Comparison of ENCODE assay signal across 9 mouse cellular contexts in the genomic region with DNA sequence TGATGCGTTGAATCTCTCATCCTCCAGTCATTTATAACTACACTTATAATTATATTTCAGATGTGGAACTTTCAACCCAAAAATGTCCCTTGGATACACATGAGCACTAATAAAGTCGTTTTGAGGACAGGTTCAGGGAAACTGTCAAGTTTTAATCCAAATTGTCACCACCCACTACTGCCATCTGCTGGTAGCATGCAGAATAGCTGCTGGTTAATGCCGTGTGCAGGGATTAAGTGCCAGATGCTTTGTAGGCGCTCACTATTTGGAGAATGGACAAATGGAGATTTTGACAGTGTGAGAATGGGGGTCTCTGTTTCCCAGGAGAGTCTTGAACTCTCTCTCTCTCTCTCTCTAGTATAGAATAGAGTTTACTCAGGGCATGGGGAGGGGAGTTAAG. TPM values are rescaled to one million over a fixed set of nuclear protein-coding genes. Genes with fewer than 3 reads are reported as not detected.
A peak's percentile ranks its signal among the peaks of the same experiment; 100 is the strongest.
DNase-seq lines count a peak whose midpoint lies in the region; ATAC-seq and TF ChIP-seq lines count a peak whose summit lies in the region.
"Had no signal": no experiment of that assay in that cellular context is flagged by ENCODE, and none has a peak within 500 bp of the region (broad histone marks: within the 10 kb centered on the region; RNA-seq: fewer than 3 reads in every experiment).

No protein-coding gene starts in this region.

- TF ChIP-seq EP300 in MEL (IDR thresholded peaks at IDR 0.05; ENCODE audit: low read depth in 1 of 2, low read length in 2 of 2): no peak

- no peaks in the 10 kb centered on the region for H3K36me3 ChIP-seq in intestine, postnatal 0 days (ENCODE audit: control insufficient read depth, insufficient read depth)
- no peaks in the 10 kb centered on the region for H3K36me3 ChIP-seq in intestine, embryonic 16.5 days (ENCODE audit: control insufficient read depth, insufficient read depth, low read length)
- H3K36me3 ChIP-seq in MEL (ENCODE audit: control insufficient read depth in 1 of 2, insufficient read depth in 2 of 2, low read length in 2 of 2): no peaks in the 10 kb centered on the region
- H3K36me3 ChIP-seq in hindbrain, embryonic 14.5 days (replicated peaks; ENCODE audit: control insufficient read depth, insufficient read depth): no peaks in the 10 kb centered on the region
- no peaks in the 10 kb centered on the region for H3K36me3 ChIP-seq in midbrain, embryonic 14.5 days (ENCODE audit: control insufficient read depth, insufficient read depth, low read length)
- H3K36me3 ChIP-seq: liver, embryonic 13.5 days had no signal

- 15% methylated on average over 4 of the region's 4 CpGs for WGBS in intestine, postnatal 0 days
- 14% methylated on average over 4 of the region's 4 CpGs for WGBS in intestine, embryonic 16.5 days
- WGBS in hindbrain, embryonic 14.5 days: 15% methylated on average over 4 of the region's 4 CpGs
- WGBS in midbrain, embryonic 14.5 days: 18% methylated on average over 4 of the region's 4 CpGs

- no peaks in the 10 kb centered on the region for H3K27me3 ChIP-seq in intestine, postnatal 0 days (replicated peaks; ENCODE audit: control insufficient read depth, insufficient read depth, low read length)
- no peaks in the 10 kb centered on the region for H3K27me3 ChIP-seq in intestine, embryonic 16.5 days (replicated peaks; ENCODE audit: control insufficient read depth, insufficient read depth, low read length)
- H3K27me3 ChIP-seq in MEL (ENCODE audit: control insufficient read depth in 1 of 2, insufficient read depth in 2 of 2, low read length in 2 of 2): peaks cover 3 to 8% of the 10 kb centered on the region in 2 experiments; a peak in 3 of 4 replicates
- no peaks in the 10 kb centered on the region for H3K27me3 ChIP-seq in hindbrain, embryonic 14.5 days (ENCODE audit: control insufficient read depth, insufficient read depth, low read length)
- H3K27me3 ChIP-seq in midbrain, embryonic 14.5 days (ENCODE audit: control insufficient read depth, insufficient read depth, low read length): no peaks in the 10 kb centered on the region

- H3K4me1 ChIP-seq in intestine, postnatal 0 days (replicated peaks; ENCODE audit: control insufficient read depth, insufficient read depth, low read length): no peaks in the 10 kb centered on the region
- no peaks in the 10 kb centered on the region for H3K4me1 ChIP-seq in intestine, embryonic 16.5 days (ENCODE audit: control insufficient read depth, insufficient read depth, low read length)
- no peaks in the 10 kb centered on the region for H3K4me1 ChIP-seq in MEL (ENCODE audit: control insufficient read depth in 1 of 2, insufficient read depth in 2 of 2, low read length in 2 of 2)
- no peaks in the 10 kb centered on the region for H3K4me1 ChIP-seq in hindbrain, embryonic 14.5 days (replicated peaks; ENCODE audit: control insufficient read depth, insufficient read depth, low read length)
- no peaks in the 10 kb centered on the region for H3K4me1 ChIP-seq in midbrain, embryonic 14.5 days (ENCODE audit: control insufficient read depth, insufficient read depth, low read length)
- H3K4me1 ChIP-seq: liver, embryonic 13.5 days had no signal

- H3K79me2 ChIP-seq in MEL (ENCODE audit: control insufficient read depth, insufficient read depth, low read length, poor library complexity): no peaks in the 10 kb centered on the region

- TF ChIP-seq CTCF in intestine, postnatal 0 days (IDR thresholded peaks at IDR 0.05; ENCODE audit: low read depth): peak; percentile 93
- peak; percentile 74 to 94 (median 88) for TF ChIP-seq CTCF in MEL (IDR thresholded peaks at IDR 0.05 in 2 of 3, conservative IDR thresholded peaks at IDR 0.05 in 1 of 3; ENCODE audit: control insufficient read depth in 1 of 3, insufficient read depth in 1 of 3, low read depth in 2 of 3, low read length in 3 of 3, poor library complexity in 1 of 3, severe bottlenecking in 1 of 3)

- H3K27ac ChIP-seq in intestine, postnatal 0 days (ENCODE audit: low read depth, low read length): no peak overlapping the region
- H3K27ac ChIP-seq in intestine, embryonic 16.5 days (ENCODE audit: low read length): no peak overlapping the region
- no peak overlapping the region for H3K27ac ChIP-seq in MEL (ENCODE audit: control insufficient read depth, low read depth, low read length)
- no peak overlapping the region for H3K27ac ChIP-seq in hindbrain, embryonic 14.5 days
- no peak overlapping the region for H3K27ac ChIP-seq in midbrain, embryonic 14.5 days (replicated peaks; ENCODE audit: low read depth, low read length)
- H3K27ac ChIP-seq: liver, embryonic 13.5 days had no signal

- no peak overlapping the region for H3K4me2 ChIP-seq in intestine, postnatal 0 days (replicated peaks; ENCODE audit: low read depth)
- no peak overlapping the region for H3K4me2 ChIP-seq in intestine, embryonic 16.5 days (ENCODE audit: low read depth, low read length)
- no peak overlapping the region for H3K4me2 ChIP-seq in hindbrain, embryonic 14.5 days (replicated peaks)
- H3K4me2 ChIP-seq in midbrain, embryonic 14.5 days (ENCODE audit: low read length): no peak overlapping the region
- H3K4me2 ChIP-seq: liver, embryonic 13.5 days had no signal

- no peak overlapping the region for H3K9ac ChIP-seq in intestine, postnatal 0 days (ENCODE audit: low read depth, low read length)
- no peak overlapping the region for H3K9ac ChIP-seq in intestine, embryonic 16.5 days (ENCODE audit: low read depth, low read length)
- H3K9ac ChIP-seq in MEL (ENCODE audit: control insufficient read depth, low read depth, low read length, poor library complexity, severe bottlenecking): no peak overlapping the region
- H3K9ac ChIP-seq in hindbrain, embryonic 14.5 days: no peak overlapping the region
- H3K9ac ChIP-seq in midbrain, embryonic 14.5 days (replicated peaks; ENCODE audit: low read length): no peak overlapping the region
- H3K9ac ChIP-seq: liver, embryonic 13.5 days had no signal

- no peak for TF ChIP-seq POLR2A in MEL (IDR thresholded peaks at IDR 0.05; ENCODE audit: control insufficient read depth in 1 of 2, insufficient read depth in 1 of 2, low read depth in 1 of 2, low read length in 2 of 2, poor library complexity in 1 of 2)

- TF ChIP-seq RAD21 in MEL (IDR thresholded peaks at IDR 0.05; ENCODE audit: low read depth, low read length): peak; percentile 72

- no peak for ATAC-seq in intestine, postnatal 0 days
- ATAC-seq in intestine, embryonic 16.5 days: no peak
- ATAC-seq in hindbrain, embryonic 14.5 days (ENCODE audit: low FRiP score): no peak
- no peak; the same call in 1 of the 2 replicates for ATAC-seq in midbrain, embryonic 14.5 days (ENCODE audit: low FRiP score, low TSS enrichment)

- no peak overlapping the region for H3K4me3 ChIP-seq in intestine, postnatal 0 days (ENCODE audit: low read depth, low read length)
- H3K4me3 ChIP-seq in intestine, embryonic 16.5 days (ENCODE audit: low read length): no peak overlapping the region
- H3K4me3 ChIP-seq in MEL (ENCODE audit: control insufficient read depth in 1 of 2, insufficient read depth in 1 of 2, low read depth in 2 of 2, low read length in 2 of 2): no peak overlapping the region
- H3K4me3 ChIP-seq in hindbrain, embryonic 14.5 days (replicated peaks; ENCODE audit: low read length): no peak overlapping the region
- H3K4me3 ChIP-seq in midbrain, embryonic 14.5 days (replicated peaks; ENCODE audit: low read depth, low read length): no peak overlapping the region
- H3K4me3 ChIP-seq: liver, embryonic 13.5 days had no signal

- peak; percentile 44 for DNase-seq in A20 (ENCODE audit: low read depth, low spot score)
- peak; percentile 68 for DNase-seq in MEL (ENCODE audit: low read depth, low spot score)
- DNase-seq in cerebellum, postnatal 25 days: peak; percentile 58 to 73
- DNase-seq in hindbrain, embryonic 14.5 days (ENCODE audit: low spot score): peak; percentile 91
- peak; percentile 88 for DNase-seq in midbrain, embryonic 14.5 days
- DNase-seq in yolk sac, embryonic 10.5 days (ENCODE audit: low spot score): peak; percentile 13
- DNase-seq: liver, embryonic 13.5 days had no signal

- no peaks in the 10 kb centered on the region for H3K9me3 ChIP-seq in intestine, postnatal 0 days (ENCODE audit: control insufficient read depth)
- no peaks in the 10 kb centered on the region for H3K9me3 ChIP-seq in intestine, embryonic 16.5 days (ENCODE audit: control insufficient read depth, low read length)
- H3K9me3 ChIP-seq in MEL (replicated peaks; ENCODE audit: insufficient read depth, low read length): no peaks in the 10 kb centered on the region
- no peaks in the 10 kb centered on the region for H3K9me3 ChIP-seq in hindbrain, embryonic 14.5 days (ENCODE audit: control insufficient read depth, low read length)
- H3K9me3 ChIP-seq in midbrain, embryonic 14.5 days (ENCODE audit: control insufficient read depth, low read length): no peaks in the 10 kb centered on the region
- H3K9me3 ChIP-seq: liver, embryonic 13.5 days had no signal

TF ChIP-seq in MEL, 35 proteins besides CTCF, POLR2A, EP300 and RAD21 (continues in another document):
- TF ChIP-seq CHD2 (IDR thresholded peaks at IDR 0.05; ENCODE audit: low read length) (no peak), SIN3A (IDR thresholded peaks at IDR 0.05; ENCODE audit: low read length) (no peak), USF1 (IDR thresholded peaks at IDR 0.05; ENCODE audit: low read depth, low read length) (no peak), E2F4 (IDR thresholded peaks at IDR 0.05; ENCODE audit: borderline replicate concordance, low read depth, low read length) (no peak), SMC3 (IDR thresholded peaks at IDR 0.05; ENCODE audit: low read depth, low read length) (peak; percentile 95), TBP (IDR thresholded peaks at IDR 0.05; ENCODE audit: low read depth, low read length) (no peak)

RNA-seq across cellular contexts. Expression of a gene that starts 16.7 kb away (rescaled TPM):
- polyA plus RNA-seq in intestine, postnatal 0 days (2015; fragmentation: Nextera tagmentation; extraction: Ambion mirVana): 25.6 and 25.9 TPM in 2 replicates
- polyA plus RNA-seq in intestine, embryonic 16.5 days (2015; fragmentation: Nextera tagmentation; extraction: Ambion mirVana): 33.1 and 41.5 TPM in 2 replicates
- 0.07 and 0.15 TPM in 2 replicates for total RNA-seq in MEL (2012; rRNA removed)
- 1 to 10 TPM in 1 of 2 experiments, not detected in 1; 1.2 TPM for polyA plus RNA-seq in MEL (2012; ENCODE audit: insufficient read depth in 1 of 2, insufficient read length in 2 of 2, low read depth in 1 of 2, low replicate concordance in 2 of 2, missing spikeins in 1 of 2)
- polyA plus RNA-seq in hindbrain, embryonic 14.5 days (2014; fragmentation: Nextera tagmentation; extraction: Ambion mirVana): 38.7 and 43.3 TPM in 2 replicates
- polyA plus RNA-seq in midbrain, embryonic 14.5 days (2014; fragmentation: Nextera tagmentation; extraction: Ambion mirVana): 29.4 and 32.3 TPM in 2 replicates

RNA-seq across cellular contexts. Expression of a gene that starts 30.0 kb away (rescaled TPM):
- 0.60 and 1.4 TPM in 2 replicates for polyA plus RNA-seq in intestine, postnatal 0 days (2015; fragmentation: Nextera tagmentation; extraction: Ambion mirVana)
- polyA plus RNA-seq in intestine, embryonic 16.5 days (2015; fragmentation: Nextera tagmentation; extraction: Ambion mirVana): 0.27 and 0.49 TPM in 2 replicates
- total RNA-seq in MEL (2012; rRNA removed): 2.2 and 2.3 TPM in 2 replicates
- 1 to 10 TPM in 1 of 2 experiments, not detected in 1; 1.4 TPM for polyA plus RNA-seq in MEL (2012; ENCODE audit: insufficient read depth in 1 of 2, insufficient read length in 2 of 2, low read depth in 1 of 2, low replicate concordance in 2 of 2, missing spikeins in 1 of 2)
- 0.05 and 0.32 TPM in 2 replicates for polyA plus RNA-seq in hindbrain, embryonic 14.5 days (2014; fragmentation: Nextera tagmentation; extraction: Ambion mirVana)
- 0.14 TPM in 1 of 2 replicates, not detected in the other for polyA plus RNA-seq in midbrain, embryonic 14.5 days (2014; fragmentation: Nextera tagmentation; extraction: Ambion mirVana)

Comparison
In these comparisons a context has a peak if more than half of its experiments do, and no peak if none do; other contexts are left out.
1. DNase-seq: peak in every context shown above with its lines; median percentile 91 in hindbrain, embryonic 14.5 days; 88 in midbrain, embryonic 14.5 days; 68 in MEL; 66 in cerebellum, postnatal 25 days; 44 in A20; 13 in yolk sac, embryonic 10.5 days.
2. RNA of a gene that starts 16.7 kb away (polyA plus RNA-seq): 38.7 to 43.3 TPM in hindbrain, embryonic 14.5 days, 33.1 to 41.5 TPM in intestine, embryonic 16.5 days, 29.4 to 32.3 TPM in midbrain, embryonic 14.5 days and 25.6 to 25.9 TPM in intestine, postnatal 0 days; 1.2 TPM in MEL; every median in the first group is over 10 times any median in the second.